Mouse (Mus musculus) ES-E14 (cell line): Measurements from ENCODE around the gene Nxph1.

Source experiments
- HCFC1 ChIP-seq: IDR thresholded peaks from 2 replicates; pipeline ENCODE4 v1.6.1; 2012; ENCODE audit warnings: low read length, inconsistent platforms, borderline replicate concordance; ENCODE audit not compliant: insufficient read depth
- MAFK ChIP-seq: IDR thresholded peaks from 2 replicates; pipeline ENCODE4 v1.6.1; 2014; ENCODE audit warnings: mild to moderate bottlenecking, low read depth, low read length, inconsistent platforms; ENCODE audit not compliant: insufficient read depth

DNA sequence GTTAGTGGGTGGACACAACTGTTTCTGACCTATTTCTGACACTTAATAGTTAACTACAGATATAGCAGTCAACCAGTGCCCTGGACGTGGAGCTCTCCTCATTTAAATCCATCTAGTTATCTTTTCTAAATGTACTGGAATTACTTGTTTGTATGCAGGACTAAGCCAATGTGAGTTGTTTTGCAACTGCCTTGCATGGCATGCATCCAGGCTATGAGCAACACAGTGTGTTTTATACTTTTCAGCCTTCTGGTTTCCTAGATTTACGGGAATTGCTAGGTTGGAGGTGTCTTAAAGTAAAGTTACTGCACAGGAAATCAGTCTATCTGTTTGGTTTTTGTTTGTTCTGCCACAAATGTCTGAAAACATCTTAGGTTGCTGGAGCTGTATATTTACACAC lies 49.1 kb downstream of the Nxph1 start:
- no peak for TF ChIP-seq MAFK
- no peak for TF ChIP-seq HCFC1
